Mouse (Mus musculus) heart, embryonic 13.5 days (tissue): Measurements from ENCODE around the gene Cfap126. TPM values are rescaled to one million over a fixed set of nuclear protein-coding genes. Genes with fewer than 3 reads are reported as not detected.
"Not testable (repeated sequence)": the region's sequence is repeated elsewhere in the genome, so short reads cannot be mapped to it uniquely, and the experiment has no call there.

ENCODE experiments used
- ATAC-seq: fragments of 200-750 bp; cut with Nextera tagmentation; 2 replicates; pipeline ENCODE4 v1.8.0; 2017; ENCODE audit warnings: moderate TSS enrichment; ENCODE audit not compliant: insufficient number of reproducible peaks, low FRiP score, low TSS enrichment; ENCODE audit errors: extremely low read depth
- H3K27ac ChIP-seq: fragments of 300-500 bp; sonication (generic); replicated peaks from 2 replicates; pipeline ENCODE4 v1.5.1; 2015; ENCODE audit warnings: moderate library complexity, mild to moderate bottlenecking, inconsistent platforms
- H3K27me3 ChIP-seq: fragments of 300-500 bp; sonication (generic); replicated peaks from 2 replicates; pipeline ENCODE4 v1.6.1; 2015; ENCODE audit warnings: mild to moderate bottlenecking, inconsistent platforms
- H3K36me3 ChIP-seq: fragments of 300-500 bp; sonication (generic); 2 replicates; pipeline ENCODE4 v1.6.1; 2015; ENCODE audit warnings: mild to moderate bottlenecking, inconsistent platforms
- H3K4me1 ChIP-seq: fragments of 300-500 bp; sonication (generic); 2 replicates; pipeline ENCODE4 v1.6.1; 2015; ENCODE audit warnings: inconsistent platforms
- H3K4me2 ChIP-seq: fragments of 300-500 bp; sonication (generic); 2 replicates; pipeline ENCODE4 v1.6.1; 2015; ENCODE audit warnings: inconsistent platforms, mild to moderate bottlenecking, moderate library complexity
- H3K4me3 ChIP-seq: fragments of 300-500 bp; sonication (generic); 2 replicates; pipeline ENCODE4 v1.5.1; 2015; ENCODE audit warnings: moderate library complexity, mild to moderate bottlenecking, inconsistent platforms
- H3K9ac ChIP-seq: fragments of 300-500 bp; sonication (generic); 2 replicates; pipeline ENCODE4 v1.6.1; 2015; ENCODE audit warnings: inconsistent platforms, mild to moderate bottlenecking, moderate library complexity
- H3K9me3 ChIP-seq: fragments of 300-500 bp; sonication (generic); 2 replicates; pipeline ENCODE4 v1.6.1; 2016; ENCODE audit warnings: inconsistent platforms
- WGBS: fragments of 180-500 bp; shearing (Covaris S2); methylation state at CpG from one replicate; pipeline ENCODE4 v1.1.7; 2015; ENCODE audit warnings: mixed read lengths; 5-methylcytosine and 5-hydroxymethylcytosine counted together
- polyA plus RNA-seq: library from polyadenylated mRNA; unstranded; fragments of >200 nt; fragmentation: Nextera tagmentation; extraction: Ambion mirVana; gene quantifications from 2 replicates; pipeline ENCODE4 v1.2.1, GENCODE M21; 2015

Cfap126 gene
- polyA plus RNA-seq = 2.8 TPM in 2 replicates

DNA sequence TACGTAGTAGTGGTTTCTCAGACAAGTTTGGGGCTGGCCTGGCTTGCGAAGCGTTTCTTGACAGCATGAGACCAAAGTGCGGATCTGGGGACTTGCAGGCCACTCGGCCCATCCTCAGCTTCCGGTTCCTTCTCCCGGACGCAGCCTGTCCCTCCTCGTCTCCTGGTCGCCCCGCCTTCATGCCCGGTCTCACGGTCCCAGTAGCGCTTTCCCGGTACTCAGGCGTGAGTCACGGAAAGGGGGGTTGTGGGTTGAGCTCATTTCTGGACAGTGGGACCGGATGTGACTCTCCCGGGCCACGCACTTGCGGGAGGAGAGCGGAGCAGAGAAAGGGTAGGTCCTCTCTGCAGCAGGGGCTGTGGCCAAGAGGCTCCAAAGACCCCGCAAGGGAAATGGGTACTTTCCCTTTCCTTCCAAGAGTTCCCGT is at the start of gene Cfap126:
TSS of gene Cfap126 (plus strand) at position 46 of the 427 bp plus-strand sequence.
- Histone ChIP-seq H3K9me3 (no peaks in the 10 kb centered on the region), H3K4me2 (peak within 1 kb of the TSS; percentile 76), H3K36me3 (no peaks in the 10 kb centered on the region), H3K27me3 (no peaks in the 10 kb centered on the region), H3K4me3 (peak within 1 kb of the TSS; percentile 57), H3K27ac (peak within 1 kb of the TSS; percentile 85), H3K9ac (peak within 1 kb of the TSS; percentile 79), H3K4me1 (peaks cover 29% of the 10 kb centered on the region)
- WGBS = 1% methylated on average over 24 of the region's 24 CpGs
- ATAC-seq = peak; percentile 47; the same call in 1 of the 2 replicates

DNA sequence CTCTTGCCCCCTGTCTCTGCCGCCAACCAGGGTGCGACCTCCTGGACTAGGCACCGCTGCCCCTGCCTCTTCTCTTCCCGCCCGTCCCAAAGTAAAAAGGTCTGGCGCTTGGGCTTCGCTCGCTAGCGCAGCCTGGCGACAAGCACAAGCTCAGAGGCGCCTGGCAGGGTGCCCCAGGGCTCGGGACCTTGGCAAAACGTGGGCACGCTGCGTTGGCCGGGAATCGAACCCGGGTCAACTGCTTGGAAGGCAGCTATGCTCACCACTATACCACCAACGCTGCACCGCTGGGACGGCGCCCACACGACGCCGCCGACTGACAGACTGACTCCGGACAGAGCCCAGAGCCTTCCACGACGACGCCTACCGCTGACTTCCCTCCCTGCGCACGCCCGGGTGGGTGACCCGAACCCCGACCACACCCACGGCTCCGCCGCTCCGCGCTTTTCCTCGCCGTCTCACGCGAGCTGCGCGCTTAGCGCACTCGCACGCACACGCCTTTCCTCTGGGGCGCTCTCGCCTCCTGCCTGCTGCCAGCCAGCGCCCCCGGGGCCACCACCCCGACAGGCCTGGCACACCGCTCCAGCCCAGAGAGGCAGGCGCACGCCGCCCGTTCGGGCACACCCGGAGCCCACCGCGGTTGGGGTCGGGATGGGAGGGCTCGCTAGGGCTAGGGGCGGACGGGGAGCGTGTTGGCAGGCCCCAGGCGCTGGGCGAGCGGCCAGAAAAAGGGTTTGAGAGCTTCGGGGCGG is 49.1 kb upstream of the Cfap126 start, which contains the start of gene Fcgr3:
TSS of gene Fcgr3 (minus strand) at position 445 of the 752 bp plus-strand sequence.
- H3K4me1 ChIP-seq = peaks cover 16% of the 10 kb centered on the region
- H3K27me3 ChIP-seq = peaks cover 40% of the 10 kb centered on the region
- not testable (repeated sequence) for H3K27ac ChIP-seq, H3K36me3 ChIP-seq, H3K9me3 ChIP-seq
- peak within 1 kb of the TSS; percentile 46 for H3K4me3 ChIP-seq
- WGBS = 1% methylated on average over 44 of the region's 75 CpGs
- peak within 1 kb of the TSS; percentile 58 for H3K9ac ChIP-seq
- peak; percentile 48 for ATAC-seq
- H3K4me2 ChIP-seq = peak within 1 kb of the TSS; percentile 59

DNA sequence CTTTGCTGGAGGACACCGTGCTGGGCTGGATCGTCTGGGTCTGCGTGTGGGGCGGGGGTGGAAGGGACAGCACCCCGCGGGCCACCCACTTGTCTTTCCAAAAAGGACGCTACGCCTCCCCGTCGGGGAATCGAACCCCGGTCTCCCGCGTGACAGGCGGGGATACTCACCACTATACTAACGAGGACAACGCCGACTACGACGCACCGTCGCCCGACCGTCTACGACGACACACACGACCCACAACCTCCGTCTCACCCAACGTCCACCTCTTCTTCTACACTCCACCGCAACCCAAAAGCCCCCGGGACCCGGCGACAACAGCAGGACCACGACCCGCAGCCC is 48.5 kb upstream of the Cfap126 start:
- peaks cover 44% of the 10 kb centered on the region for H3K27me3 ChIP-seq
- peaks cover 14% of the 10 kb centered on the region for H3K4me1 ChIP-seq
- under 1% methylated on average over 25 of the region's 35 CpGs for WGBS

DNA sequence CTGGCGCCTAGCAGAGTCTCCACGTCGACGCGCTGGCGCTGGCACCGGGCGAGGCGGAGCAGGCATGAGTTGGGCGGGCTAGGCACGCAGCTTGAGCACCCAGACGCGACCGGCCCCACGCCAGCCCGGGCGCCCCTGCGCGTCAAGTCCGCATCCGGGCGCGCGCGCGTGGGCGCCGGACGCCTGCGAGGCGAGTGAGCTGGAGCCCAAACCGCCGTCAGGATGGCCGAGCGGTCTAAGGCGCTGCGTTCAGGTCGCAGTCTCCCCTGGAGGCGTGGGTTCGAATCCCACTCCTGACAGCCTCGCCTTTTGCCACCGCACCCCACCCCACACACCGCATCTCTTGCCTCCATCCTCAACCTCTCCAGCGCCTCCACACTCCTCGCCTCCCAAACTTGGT is 48.0 kb upstream of the Cfap126 start:
- not testable (repeated sequence) for H3K27ac ChIP-seq, ATAC-seq, H3K36me3 ChIP-seq, H3K4me1 ChIP-seq, H3K9me3 ChIP-seq, H3K9ac ChIP-seq
- 6% methylated on average over 31 of the region's 45 CpGs for WGBS
- H3K27me3 ChIP-seq = peaks cover 45% of the 10 kb centered on the region
- H3K4me3 ChIP-seq = peak overlapping the region; percentile 41
- H3K4me2 ChIP-seq = peak overlapping the region; percentile 58

More for the DNA sequence above, 48.5 kb upstream of the Cfap126 start:
- H3K27ac ChIP-seq, H3K9ac ChIP-seq, H3K9me3 ChIP-seq, H3K36me3 ChIP-seq: not testable (repeated sequence)
- ATAC-seq = peak; percentile 22; the same call in 1 of the 2 replicates
- Histone ChIP-seq H3K4me2 (peak overlapping the region; percentile 59), H3K4me3 (peak overlapping the region; percentile 46)

DNA sequence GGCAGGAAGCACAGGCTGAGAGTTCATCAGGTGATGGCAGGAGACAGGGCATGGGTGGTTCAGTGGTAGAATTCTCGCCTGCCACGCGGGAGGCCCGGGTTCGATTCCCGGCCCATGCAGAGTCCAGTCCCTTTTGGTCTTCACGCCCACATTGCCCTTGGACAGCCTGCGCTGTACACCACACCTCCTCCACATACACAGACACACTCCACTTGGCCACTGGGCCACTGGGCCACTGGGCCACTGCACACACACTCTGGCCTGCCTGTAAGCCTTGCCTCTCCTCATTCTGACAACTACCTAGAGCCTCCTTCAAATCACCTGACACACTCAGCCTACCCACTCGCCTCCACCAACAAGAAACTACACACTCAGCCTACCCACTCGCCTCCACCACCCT is 47.1 kb upstream of the Cfap126 start:
- H3K4me1 ChIP-seq, H3K4me3 ChIP-seq, H3K4me2 ChIP-seq, H3K36me3 ChIP-seq, H3K9me3 ChIP-seq, ATAC-seq, H3K27ac ChIP-seq, H3K9ac ChIP-seq: not testable (repeated sequence)
- H3K27me3 ChIP-seq = peaks cover 49% of the 10 kb centered on the region
- 31% methylated on average over 5 of the region's 10 CpGs for whole genome bisulfite sequencing

DNA sequence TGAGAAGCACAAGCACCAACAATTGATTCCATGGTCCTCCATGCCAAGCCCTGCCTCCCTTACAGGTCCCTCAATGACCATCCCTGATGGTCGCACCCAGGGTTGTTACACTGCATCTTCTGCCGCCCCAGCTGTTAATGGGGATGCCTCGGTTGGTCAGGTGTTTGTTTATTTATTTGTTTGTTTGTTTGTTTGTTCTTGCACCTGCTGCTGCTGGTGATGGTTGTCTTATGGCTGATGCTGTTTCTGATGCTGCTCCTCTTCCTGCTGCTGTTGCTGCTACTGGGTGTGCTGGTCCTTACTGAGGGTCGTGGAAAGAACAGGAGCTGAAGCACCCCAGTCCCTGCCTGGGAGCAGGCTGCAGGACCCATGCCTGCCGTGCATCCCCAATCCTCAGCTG is 45.8 kb upstream of the Cfap126 start:
- H3K9me3 ChIP-seq, H3K27ac ChIP-seq, H3K4me1 ChIP-seq, ATAC-seq, H3K9ac ChIP-seq, H3K4me3 ChIP-seq, H3K36me3 ChIP-seq, H3K4me2 ChIP-seq: not testable (repeated sequence)
- 51% methylated on average over 5 of the region's 5 CpGs for WGBS
- peaks cover 49% of the 10 kb centered on the region for H3K27me3 ChIP-seq

DNA sequence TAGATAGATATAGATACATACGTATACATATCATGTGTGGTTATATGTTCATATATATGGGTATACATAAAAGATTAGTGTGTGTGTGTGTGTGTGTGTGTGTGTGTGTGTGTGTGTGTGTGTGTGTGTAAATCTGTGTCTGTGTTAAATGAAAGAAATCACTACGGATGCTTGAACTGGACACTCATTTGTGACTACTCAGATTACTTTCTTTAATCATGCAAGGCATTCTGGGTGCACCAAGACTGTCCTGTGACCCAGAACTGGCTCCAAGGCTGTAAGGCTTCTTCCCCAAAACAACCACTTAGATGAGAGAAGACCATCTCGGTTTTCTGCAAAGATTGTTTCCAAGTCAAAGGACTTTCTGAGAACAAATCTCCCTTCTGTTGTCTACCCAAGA is 44.2 kb upstream of the Cfap126 start:
- not testable (repeated sequence) for H3K36me3 ChIP-seq, ATAC-seq, H3K4me3 ChIP-seq, H3K9ac ChIP-seq, H3K9me3 ChIP-seq, H3K4me2 ChIP-seq, H3K27ac ChIP-seq, H3K4me1 ChIP-seq
- H3K27me3 ChIP-seq = peaks cover 45% of the 10 kb centered on the region
- 61% methylated on average over 3 of the region's 3 CpGs for WGBS

DNA sequence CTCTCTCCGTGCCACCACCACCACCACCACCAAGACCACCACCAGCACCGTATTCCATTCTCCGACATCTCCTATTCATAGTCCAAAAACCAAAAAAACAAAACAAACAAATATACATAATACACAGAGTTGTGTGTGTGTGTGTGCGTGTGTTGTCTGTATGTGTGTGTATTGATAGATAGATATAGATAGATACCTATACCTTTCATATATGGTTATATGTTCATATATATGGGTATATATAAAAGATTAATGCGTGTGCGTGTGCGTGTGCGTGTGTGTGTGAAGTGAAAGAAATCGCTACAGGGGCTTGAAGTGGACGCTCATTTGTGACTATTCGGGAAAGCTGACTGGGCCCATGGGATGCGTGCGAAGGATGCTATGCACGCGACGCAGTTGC is 42.8 kb upstream of the Cfap126 start:
- peak overlapping the region; percentile 34; the same call in 1 of the 2 replicates for H3K4me2 ChIP-seq
- H3K27ac ChIP-seq = not testable (repeated sequence)

DNA sequence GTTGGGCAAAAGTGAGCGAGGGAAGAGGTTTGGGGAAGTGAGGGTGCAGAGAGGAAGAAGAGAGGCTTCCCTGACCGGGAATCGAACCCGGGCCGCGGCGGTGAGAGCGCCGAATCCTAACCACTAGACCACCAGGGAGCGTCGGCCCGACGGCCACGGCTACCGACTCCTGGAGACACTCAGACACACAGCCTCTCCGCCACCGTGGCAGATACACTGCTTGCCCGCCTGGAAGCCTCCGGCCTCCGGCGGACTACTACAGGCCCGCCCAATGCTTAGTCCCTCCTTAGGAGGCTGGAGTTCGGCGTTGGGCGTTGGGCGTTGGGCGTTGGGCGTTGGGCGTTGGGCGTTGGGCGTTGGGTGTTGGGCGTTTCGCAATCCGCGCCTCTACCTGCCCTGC is 42.0 kb upstream of the Cfap126 start:
- WGBS = 0% methylated on average over 1 of the region's 35 CpGs
- not testable (repeated sequence) for H3K36me3 ChIP-seq, ATAC-seq, H3K9me3 ChIP-seq, H3K27ac ChIP-seq, H3K4me1 ChIP-seq, H3K9ac ChIP-seq
- Histone ChIP-seq H3K27me3 (peaks cover 34% of the 10 kb centered on the region), H3K4me3 (peak overlapping the region; percentile 20; the same call in 1 of the 2 replicates), H3K4me2 (0 out of 2 replicates have a peak overlapping the region, but pooled peaks have one; percentile 20)

More for the DNA sequence above, 42.8 kb upstream of the Cfap126 start:
- H3K9ac ChIP-seq, H3K36me3 ChIP-seq, H3K4me1 ChIP-seq, H3K9me3 ChIP-seq, ATAC-seq: not testable (repeated sequence)
- WGBS = 20% methylated on average over 15 of the region's 16 CpGs
- Histone ChIP-seq H3K4me3 (peak overlapping the region; percentile 13; the same call in 1 of the 2 replicates), H3K27me3 (peaks cover 37% of the 10 kb centered on the region)

DNA sequence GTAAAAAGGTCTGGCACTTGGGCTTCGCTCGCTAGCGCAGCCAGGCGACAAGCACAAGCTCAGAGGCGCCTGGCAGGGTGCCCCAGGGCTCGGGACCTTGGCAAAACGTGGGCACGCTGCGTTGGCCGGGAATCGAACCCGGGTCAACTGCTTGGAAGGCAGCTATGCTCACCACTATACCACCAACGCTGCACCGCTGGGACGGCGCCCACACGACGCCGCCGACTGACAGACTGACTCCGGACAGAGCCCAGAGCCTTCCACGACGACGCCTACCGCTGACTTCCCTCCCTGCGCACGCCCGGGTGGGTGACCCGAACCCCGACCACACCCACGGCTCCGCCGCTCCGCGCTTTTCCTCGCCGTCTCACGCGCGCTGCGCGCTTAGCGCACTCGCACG is 41.5 kb upstream of the Cfap126 start:
- H3K4me2 ChIP-seq, H3K36me3 ChIP-seq, H3K9ac ChIP-seq, H3K4me1 ChIP-seq, H3K9me3 ChIP-seq, H3K27ac ChIP-seq, H3K4me3 ChIP-seq: not testable (repeated sequence)
- no CpG with 5 or more reads among the region's 45 CpGs for WGBS
- 0 out of 2 replicates have a peak, but pooled peaks have one; percentile 14 for ATAC-seq
- peaks cover 37% of the 10 kb centered on the region for H3K27me3 ChIP-seq

DNA sequence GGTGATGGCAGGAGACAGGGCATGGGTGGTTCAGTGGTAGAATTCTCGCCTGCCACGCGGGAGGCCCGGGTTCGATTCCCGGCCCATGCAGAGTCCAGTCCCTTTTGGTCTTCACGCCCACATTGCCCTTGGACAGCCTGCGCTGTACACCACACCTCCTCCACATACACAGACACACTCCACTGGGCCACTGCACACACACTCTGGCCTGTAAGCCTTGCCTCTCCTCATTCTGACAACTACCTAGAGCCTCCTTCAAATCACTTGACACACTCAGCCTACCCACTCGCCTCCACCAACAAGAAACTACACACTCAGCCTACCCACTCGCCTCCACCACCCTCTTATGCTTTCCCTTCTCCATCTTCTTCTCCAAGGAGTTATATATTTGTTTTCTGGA is 39.4 kb upstream of the Cfap126 start:
- not testable (repeated sequence) for H3K4me3 ChIP-seq, H3K9me3 ChIP-seq, H3K4me2 ChIP-seq, ATAC-seq, H3K36me3 ChIP-seq, H3K27ac ChIP-seq, H3K9ac ChIP-seq, H3K4me1 ChIP-seq
- 16% methylated on average over 8 of the region's 10 CpGs for WGBS
- H3K27me3 ChIP-seq = peaks cover 45% of the 10 kb centered on the region

DNA sequence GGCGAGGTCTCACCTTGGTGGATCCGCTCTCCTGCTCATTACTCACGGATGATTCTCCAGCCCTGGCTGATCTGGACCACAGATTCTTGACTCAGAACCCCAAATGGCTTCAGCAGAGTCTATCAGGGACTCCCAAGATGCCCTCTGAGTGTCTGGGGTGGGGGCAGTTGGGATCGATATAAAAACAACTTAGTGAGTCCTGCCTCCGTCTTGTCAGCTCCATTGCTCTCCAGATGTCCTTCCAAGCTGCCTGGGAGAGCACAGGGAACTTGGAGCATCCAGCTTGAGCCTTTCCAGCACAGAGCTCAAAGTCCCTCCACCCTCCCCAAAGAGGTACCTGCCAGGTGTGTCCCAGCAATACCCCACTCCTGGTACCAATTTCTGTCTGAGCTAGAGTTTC is 37.5 kb upstream of the Cfap126 start:
- H3K4me2 ChIP-seq, H3K27ac ChIP-seq, H3K36me3 ChIP-seq, H3K9ac ChIP-seq, H3K4me3 ChIP-seq, ATAC-seq, H3K4me1 ChIP-seq, H3K9me3 ChIP-seq: not testable (repeated sequence)
- WGBS = 79% methylated on average over 5 of the region's 5 CpGs
- peaks cover 32% of the 10 kb centered on the region for H3K27me3 ChIP-seq
